Comparison of ENCODE assay signal across 10 mouse cellular contexts in the genomic region with DNA sequence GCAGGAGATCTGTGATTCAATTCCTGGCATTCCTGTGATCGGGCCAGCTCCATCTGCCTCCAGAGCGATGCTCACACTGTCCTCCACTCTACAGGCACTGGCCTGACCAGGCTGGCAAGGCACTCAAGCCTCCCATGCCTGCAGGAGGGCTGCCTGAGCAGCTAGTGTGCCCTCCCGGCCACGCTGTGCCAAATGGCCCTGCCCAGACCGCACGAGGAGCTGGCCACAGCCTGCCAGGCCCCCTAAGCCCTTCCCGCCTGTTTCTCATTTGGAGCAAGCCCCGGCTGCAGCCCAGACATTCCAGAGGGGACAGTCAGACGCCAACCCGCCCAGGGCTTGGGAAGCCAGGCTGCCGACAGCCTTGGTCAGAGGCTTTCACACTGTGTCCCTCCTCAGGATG.
A peak's percentile ranks its signal among the peaks of the same experiment; 100 is the strongest.
DNase-seq lines count a peak whose midpoint lies in the region; ATAC-seq and TF ChIP-seq lines count a peak whose summit lies in the region.
"Had no signal": no experiment of that assay in that cellular context is flagged by ENCODE, and none has a peak within 500 bp of the region (broad histone marks: within the 10 kb centered on the region; RNA-seq: fewer than 3 reads in every experiment).

No protein-coding gene starts in this region.

- no peak for ATAC-seq in forebrain, embryonic 12.5 days (ENCODE audit: low FRiP score)
- ATAC-seq in forebrain, embryonic 14.5 days: no peak
- ATAC-seq in G1E (ENCODE audit: extremely low read depth, insufficient number of reproducible peaks, low FRiP score, poor library complexity, severe bottlenecking): no peak

- H3K9me3 ChIP-seq in forebrain, embryonic 12.5 days: no peaks in the 10 kb centered on the region
- H3K9me3 ChIP-seq in forebrain, embryonic 14.5 days (replicated peaks; ENCODE audit: control insufficient read depth, low read length): no peaks in the 10 kb centered on the region
- H3K9me3 ChIP-seq in G1E (replicated peaks): peaks cover 87% of the 10 kb centered on the region

- no peak for DNase-seq in forebrain, embryonic 14.5 days (ENCODE audit: low spot score)
- DNase-seq in G1E (ENCODE audit: low spot score): no peak
- DNase-seq in embryo, embryonic 9.5 days (ENCODE audit: extremely low spot score): peak; percentile 62
- DNase-seq in heart, postnatal 10 days: peak; percentile 18 to 32
- DNase-seq in urinary bladder, postnatal 36 days (ENCODE audit: low spot score in 2 of 2): peak; percentile 9 to 10
- no peak for DNase-seq in thymus, postnatal 14 days
- no peak for DNase-seq in frontal cortex, postnatal 14 days (ENCODE audit: low spot score in 2 of 2)

- WGBS in forebrain, embryonic 12.5 days: 32% methylated on average over 11 of the region's 11 CpGs
- 30% methylated on average over 11 of the region's 11 CpGs for whole genome bisulfite sequencing in forebrain, embryonic 14.5 days

- H3K27me3 ChIP-seq in forebrain, embryonic 12.5 days: peaks cover 5% of the 10 kb centered on the region
- no peaks in the 10 kb centered on the region for H3K27me3 ChIP-seq in forebrain, embryonic 14.5 days (replicated peaks; ENCODE audit: control insufficient read depth, insufficient read depth, low read length)
- H3K27me3 ChIP-seq in G1E (ENCODE audit: insufficient read depth, low read length): no peaks in the 10 kb centered on the region; the same call in 1 of the 2 replicates
- H3K27me3 ChIP-seq: CH12.LX had no signal

- no peak overlapping the region for H3K9ac ChIP-seq in forebrain, embryonic 12.5 days
- no peak overlapping the region for H3K9ac ChIP-seq in forebrain, embryonic 14.5 days (ENCODE audit: low read length)

- intact Hi-C loops in heart, postnatal 10 days (cut with DNase I): no loop called here

- H3K36me3 ChIP-seq in forebrain, embryonic 12.5 days (replicated peaks): no peaks in the 10 kb centered on the region
- H3K36me3 ChIP-seq in forebrain, embryonic 14.5 days (ENCODE audit: control insufficient read depth, insufficient read depth, low read length): no peaks in the 10 kb centered on the region
- H3K36me3 ChIP-seq in G1E (replicated peaks): no peaks in the 10 kb centered on the region

- H3K27ac ChIP-seq in forebrain, embryonic 12.5 days: 0 out of 2 replicates have a peak overlapping the region, but pooled peaks have one; percentile 33
- no peak overlapping the region for H3K27ac ChIP-seq in forebrain, embryonic 14.5 days (ENCODE audit: low read depth, low read length)

- H3K4me2 ChIP-seq in forebrain, embryonic 12.5 days: no peak overlapping the region
- H3K4me2 ChIP-seq in forebrain, embryonic 14.5 days (ENCODE audit: low read length): no peak overlapping the region

- H3K4me1 ChIP-seq in forebrain, embryonic 12.5 days: peaks cover 14% of the 10 kb centered on the region
- peaks cover 10% of the 10 kb centered on the region; the same call in 1 of the 2 replicates for H3K4me1 ChIP-seq in forebrain, embryonic 14.5 days (ENCODE audit: control insufficient read depth, insufficient read depth, low read length)
- no peaks in the 10 kb centered on the region for H3K4me1 ChIP-seq in G1E (ENCODE audit: insufficient read depth, low read depth, low read length)

- no peak overlapping the region for H3K4me3 ChIP-seq in forebrain, embryonic 12.5 days (replicated peaks)
- H3K4me3 ChIP-seq in forebrain, embryonic 14.5 days (ENCODE audit: low read depth, low read length): no peak overlapping the region
- peak overlapping the region; percentile 24; the same call in 1 of the 2 replicates for H3K4me3 ChIP-seq in G1E (ENCODE audit: low read depth, low read length)
- H3K4me3 ChIP-seq: erythroblast, embryonic 14.5 days had no signal

- no peak for TF ChIP-seq CTCF in G1E (IDR thresholded peaks at IDR 0.05; ENCODE audit: low read depth, low read length)

Comparison
In these comparisons a context has a peak if more than half of its experiments do, and no peak if none do; other contexts are left out.
1. DNase-seq: peak in embryo, embryonic 9.5 days (single experiment), heart, postnatal 10 days (2 of 2) and urinary bladder, postnatal 36 days (2 of 2); none in forebrain, embryonic 14.5 days (single experiment), G1E (single experiment), thymus, postnatal 14 days (single experiment) and frontal cortex, postnatal 14 days (0 of 2).